Mouse (Mus musculus) hindlimb bud, embryonic 11.5 days (tissue): ENCODE data around the gene Ralgds.
A peak's percentile ranks its signal among the peaks of the same experiment; 100 is the strongest.
"Not testable (repeated sequence)": the region's sequence is repeated elsewhere in the genome, so short reads cannot be mapped to it uniquely, and the experiment has no call there.

ENCODE experiments used
- DNase-seq: peaks from one replicate; pipeline ENCODE4 v3.0.0-alpha.2; 2012; ENCODE audit warnings: low read depth, low spot score; ENCODE audit errors: extremely low spot score

Gene Ralgds

DNA sequence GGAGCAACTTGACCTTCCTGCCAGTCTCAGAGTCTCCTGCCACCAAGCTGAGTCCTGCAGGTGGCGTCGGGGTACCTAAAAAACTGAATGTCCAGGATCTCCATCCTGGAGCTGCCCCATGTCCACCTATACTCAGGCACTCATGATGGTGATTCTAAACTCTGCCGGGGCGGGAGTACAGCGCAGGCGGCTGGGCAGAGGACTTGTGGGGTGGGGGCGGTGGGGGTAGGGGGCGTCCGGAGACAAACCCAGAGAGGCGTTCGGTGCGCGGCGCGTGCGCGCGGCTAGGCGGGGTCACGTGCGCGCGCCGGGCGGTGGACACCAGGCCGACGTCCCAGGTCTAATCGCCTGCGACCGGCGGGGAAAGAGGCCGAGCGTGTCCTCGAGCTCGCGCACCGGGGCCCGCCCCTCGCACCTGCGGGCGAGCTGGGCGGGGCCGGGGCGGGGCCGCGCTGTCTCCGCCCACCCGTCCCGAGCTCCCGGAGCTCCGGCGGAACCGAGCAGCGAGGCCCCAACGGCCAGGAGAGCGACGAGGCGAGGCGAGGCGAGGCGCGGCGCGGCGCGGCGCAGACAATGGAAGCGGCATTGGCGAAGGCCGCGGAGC, at the start of gene Ralgds:
Gene Ralgds (plus strand): TSS at position 328 of the 604 bp plus-strand sequence.
- DNase-seq: no peak

DNA sequence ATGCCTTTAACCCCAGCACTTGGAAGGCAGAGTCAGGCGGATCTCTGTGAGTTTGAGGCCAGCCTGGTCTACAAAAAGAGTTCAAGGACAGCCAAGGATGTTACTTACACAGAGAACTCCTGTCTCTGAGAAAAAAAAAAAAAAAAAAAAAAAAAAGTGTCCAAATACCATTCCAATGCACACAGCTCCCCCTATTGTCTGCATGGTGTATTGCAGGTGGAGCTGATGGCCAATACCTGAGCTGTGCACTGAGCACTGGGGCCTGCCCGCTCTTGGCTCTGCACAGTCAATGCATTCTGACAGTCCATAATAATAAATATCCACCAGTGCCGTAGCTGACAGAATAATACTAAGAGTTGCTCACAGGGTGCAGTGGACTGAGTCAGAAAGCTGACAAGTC, 49.0 kb upstream of the Ralgds start:
- peak; percentile 31 for DNase-seq

DNA sequence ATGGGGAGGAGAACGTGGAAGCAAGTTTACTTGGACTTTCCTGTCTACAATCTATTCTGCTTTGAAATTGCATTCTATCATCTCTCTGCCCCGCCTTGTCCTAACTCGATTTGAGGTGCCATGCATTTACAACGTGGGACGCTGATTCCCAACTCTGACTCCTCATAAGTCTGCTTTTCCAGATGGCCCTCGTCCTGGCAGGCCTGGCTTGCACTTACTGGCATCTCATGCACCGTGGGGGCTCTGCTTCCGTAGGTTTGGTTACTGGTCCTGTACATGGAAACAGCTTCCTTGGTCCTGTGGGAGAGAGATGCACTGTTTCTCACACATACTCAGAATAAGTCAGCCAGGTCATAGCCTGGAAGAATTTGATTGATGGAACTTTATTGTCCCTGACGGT, 48.0 kb upstream of the Ralgds start:
- no peak for DNase-seq

DNA sequence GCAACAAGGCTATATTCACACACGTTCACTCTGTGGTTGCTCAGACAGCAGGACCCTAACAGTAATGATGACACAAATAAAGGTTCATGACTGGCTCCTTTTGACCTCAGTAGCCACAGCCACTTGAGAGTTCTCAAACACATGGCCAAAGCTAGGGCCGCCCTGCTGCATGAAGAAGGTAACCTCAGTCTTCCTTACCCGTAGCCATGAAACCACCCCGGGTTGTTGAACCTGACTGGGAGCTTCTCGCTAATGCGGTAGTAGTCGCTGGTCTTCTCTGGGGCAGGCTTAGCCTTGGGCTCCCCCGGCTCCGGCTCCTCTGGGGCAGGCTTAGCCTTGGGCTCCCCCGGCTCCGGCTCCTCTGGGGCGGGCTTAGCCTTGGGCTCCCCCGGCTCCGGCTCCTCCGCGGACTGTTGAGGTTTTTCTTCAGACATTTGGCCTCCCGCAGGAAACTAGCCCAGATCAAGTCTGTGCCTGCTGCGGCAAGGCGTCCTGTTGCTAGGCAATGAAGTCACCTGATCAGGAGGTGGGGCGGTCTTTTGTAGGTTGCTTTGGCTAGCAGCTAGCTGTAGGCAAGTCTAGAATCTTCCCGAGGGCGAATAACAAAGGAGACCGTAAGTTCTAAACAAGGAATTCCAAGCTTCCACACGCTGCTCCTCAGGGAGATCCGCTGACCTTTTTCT, 46.9 kb upstream of the Ralgds start, which contains the start of gene 1700007K13Rik:
Gene 1700007K13Rik (minus strand): TSS at position 497 of the 683 bp plus-strand sequence.
- peak; percentile 50 for DNase-seq

DNA sequence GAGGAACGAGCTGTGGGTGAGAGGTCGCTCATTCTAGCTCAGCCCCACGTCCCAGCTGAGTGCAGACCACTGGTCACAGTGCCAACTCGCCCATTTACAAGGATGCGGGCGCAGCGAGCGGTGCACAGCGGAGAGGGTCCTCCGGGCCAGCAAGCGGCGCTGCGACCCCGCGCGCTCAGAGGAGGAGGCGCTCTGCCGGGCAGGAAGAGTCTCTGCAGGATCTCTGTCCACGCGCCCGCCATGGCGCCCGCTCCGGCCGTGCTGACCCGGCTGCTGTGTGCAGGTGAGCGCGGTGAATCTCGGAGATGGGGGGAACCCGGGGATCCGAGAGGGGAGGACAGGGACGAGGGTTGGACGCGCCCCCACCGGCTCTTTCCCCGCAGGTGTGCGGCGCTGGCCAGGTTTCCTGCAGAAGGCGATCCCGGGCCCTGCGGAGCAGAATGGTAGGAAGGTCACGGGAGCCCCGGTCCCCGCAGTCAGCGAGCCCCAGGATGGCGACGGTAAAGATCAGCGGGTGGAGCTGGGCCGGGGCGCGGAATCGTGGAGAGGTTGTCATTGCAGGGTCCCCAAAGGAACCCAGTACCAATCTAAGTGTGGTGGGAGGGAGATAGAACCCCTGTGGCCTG, 45.0 kb upstream of the Ralgds start, which contains the start of gene Mrps2:
Gene Mrps2 (plus strand): TSS at position 207 of the 626 bp plus-strand sequence.
- DNase-seq: peak; percentile 52

DNA sequence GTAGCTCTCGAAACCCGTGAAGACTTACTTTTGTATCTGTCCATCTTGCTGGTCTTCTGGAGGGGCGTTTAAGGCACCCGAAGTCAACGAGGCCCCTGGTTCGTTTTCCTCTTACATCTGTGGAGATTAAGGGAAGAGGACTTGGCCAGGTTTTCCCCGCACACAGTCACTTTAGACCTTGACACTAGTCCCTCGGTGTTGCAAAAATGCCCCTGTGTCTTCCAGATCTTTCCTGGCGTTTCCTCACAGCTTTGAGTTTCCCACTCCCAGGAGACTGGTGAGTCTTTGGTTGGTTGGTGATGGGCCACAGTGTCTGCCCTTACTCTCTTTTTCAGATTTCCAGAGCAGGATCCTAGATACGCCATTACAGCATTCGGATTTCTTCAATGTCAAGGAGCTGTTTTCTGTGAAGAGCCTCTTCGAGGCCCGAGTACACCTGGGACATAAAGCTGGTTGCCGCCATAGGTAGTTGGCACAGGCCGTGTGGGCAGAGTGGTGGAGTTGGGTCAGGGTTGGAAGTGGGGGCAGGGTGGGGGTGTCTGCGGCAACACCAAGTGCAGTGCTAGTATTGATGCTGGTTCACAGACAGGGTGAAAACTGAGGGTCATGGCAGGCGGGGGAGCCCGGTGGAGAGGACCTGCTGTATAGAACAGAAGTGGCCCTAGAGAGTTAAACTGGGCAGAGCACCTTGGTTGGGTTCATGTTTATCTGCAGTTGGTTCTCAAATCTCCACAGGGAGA, 44.3 kb upstream of the Ralgds start:
- no peak for DNase-seq

DNA sequence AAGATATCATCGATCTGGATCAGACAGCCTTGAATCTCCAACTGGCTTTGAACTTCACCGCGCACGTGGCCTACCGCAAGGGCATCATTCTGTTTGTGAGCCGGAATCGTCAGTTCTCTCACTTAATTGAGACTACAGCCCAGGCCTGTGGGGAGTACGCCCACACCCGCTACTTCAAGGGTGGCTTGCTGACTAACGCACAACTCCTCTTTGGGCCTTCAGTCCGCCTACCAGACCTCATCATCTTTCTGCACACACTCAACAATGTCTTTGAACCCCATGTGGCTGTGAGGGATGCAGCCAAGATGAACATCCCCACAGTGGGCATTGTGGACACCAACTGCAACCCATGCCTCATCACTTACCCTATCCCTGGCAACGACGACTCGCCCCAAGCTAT, 43.5 kb upstream of the Ralgds start:
- DNase-seq: no peak

DNA sequence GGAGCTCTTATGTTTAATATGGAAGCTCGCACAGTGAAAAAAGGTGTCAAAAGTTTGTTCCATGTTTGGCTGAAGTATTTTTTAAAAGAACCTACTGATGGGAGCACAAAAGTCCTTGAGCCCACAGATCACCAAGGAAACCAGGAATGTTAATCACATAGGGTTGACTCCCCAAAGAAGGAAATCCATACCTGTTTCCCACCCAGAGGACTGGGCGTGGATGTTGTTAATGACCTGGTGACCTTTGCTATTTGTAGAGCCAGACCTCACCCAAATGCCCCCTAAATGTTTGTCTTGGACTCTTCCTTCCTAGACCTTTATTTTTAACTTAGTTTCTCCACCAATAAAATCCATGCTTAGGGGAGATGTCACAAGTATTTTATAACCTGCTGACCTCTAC, 42.3 kb upstream of the Ralgds start:
- no peak for DNase-seq

DNA sequence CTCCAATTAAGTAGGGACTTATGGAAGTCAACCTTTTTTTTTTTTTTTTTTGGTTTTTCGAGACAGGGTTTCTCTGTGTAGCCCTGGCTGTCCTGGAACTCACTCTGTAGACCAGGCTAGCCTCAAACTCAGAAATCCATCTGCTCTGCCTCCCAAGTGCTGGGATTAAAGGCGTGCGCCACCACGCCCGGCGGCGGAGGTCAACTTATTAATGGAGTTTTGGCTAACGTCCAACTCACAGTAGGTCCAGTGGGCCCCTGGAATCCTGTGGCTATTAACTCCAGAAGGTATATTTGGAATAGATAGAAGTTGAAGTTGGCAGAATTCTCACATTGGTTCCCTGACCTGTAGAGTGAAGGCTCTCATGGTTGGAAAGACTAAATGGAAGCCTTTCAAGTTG, 40.9 kb upstream of the Ralgds start:
- DNase-seq: not testable (repeated sequence)

DNA sequence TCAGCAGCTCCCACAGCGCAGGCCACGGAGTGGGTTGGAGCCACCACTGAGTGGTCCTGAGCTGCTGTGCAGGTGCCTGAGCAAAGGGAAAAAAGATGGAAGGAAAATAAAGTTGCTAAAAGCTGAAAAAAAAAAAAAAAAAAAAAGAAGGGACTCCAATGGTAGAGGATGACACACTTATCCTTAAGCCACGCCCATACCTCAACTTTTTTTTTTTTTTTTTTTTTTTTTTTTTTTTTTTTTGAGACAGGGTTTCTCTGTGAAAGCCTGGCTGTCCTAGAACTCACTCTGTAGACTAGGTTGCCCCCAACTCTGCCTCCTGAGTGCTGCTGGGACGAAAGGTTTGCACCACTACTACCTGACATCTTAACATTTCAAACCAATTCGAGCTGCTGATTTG, 34.9 kb upstream of the Ralgds start:
- DNase-seq: not testable (repeated sequence)

DNA sequence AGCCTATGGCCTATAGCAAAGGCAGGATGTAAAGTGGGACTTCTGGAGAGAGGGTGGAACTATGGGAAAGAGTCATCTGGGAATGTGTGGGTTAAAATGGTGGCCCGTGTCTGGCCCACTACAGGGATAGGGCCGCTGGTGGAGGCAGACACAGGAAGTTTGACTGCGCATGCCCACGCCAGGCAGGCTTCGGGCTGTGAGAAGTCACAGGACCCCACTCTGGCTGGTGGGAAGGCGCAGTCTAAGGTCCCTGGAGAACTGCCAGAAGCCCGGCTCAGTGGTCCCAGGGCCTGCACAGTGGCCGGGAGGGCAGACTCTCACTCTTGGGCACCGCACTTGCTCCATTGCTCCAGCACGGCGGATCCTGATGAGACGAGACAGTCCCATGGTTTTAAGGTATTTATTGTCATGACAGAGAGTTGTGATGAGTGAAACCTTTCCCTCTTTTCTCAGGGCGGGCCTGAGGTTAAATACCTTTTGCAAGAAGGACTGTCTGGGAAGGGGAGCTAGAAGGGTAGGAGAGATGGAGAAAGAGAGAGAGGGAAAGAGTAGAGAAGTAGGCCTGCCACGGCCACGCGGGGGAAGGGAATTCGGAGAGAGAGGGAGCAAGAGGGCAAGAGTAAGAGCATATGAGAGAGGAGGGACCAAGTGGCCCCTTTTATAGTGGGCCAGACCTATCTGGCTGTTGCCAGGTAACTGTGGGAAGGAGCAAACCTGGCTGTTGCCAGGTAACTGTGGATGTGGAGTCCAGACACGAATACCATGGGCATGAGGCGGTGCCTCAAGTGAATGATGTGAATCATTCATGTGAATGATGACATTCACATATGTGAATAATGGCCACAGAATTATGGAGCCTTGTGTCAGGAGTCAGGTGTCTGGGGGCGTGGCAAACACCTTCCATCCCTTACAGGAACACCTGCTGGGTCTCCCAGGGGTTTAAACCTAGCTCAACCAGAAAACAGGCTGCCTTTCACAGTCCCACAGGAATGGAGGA, 33.4 kb upstream of the Ralgds start:
- DNase-seq: no peak

DNA sequence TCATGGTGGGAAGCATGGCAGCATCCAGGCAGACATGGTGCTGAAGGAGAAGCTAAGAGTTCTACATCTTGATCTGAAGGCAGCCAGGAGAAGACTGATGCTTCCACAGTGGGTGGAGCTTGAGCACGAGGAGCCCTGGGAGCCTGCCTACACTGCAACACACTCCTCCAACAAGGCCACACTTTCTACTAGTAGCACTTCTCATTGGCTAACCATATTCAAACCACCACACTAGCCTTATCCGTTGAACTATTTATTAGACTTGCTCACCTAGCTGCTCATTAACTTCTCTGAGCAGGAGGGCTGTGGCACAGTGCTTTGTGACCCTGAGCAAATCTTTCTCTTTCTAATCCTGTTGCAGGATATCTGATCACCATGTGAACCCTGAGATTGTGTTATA, 29.1 kb upstream of the Ralgds start:
- DNase-seq: no peak

DNA sequence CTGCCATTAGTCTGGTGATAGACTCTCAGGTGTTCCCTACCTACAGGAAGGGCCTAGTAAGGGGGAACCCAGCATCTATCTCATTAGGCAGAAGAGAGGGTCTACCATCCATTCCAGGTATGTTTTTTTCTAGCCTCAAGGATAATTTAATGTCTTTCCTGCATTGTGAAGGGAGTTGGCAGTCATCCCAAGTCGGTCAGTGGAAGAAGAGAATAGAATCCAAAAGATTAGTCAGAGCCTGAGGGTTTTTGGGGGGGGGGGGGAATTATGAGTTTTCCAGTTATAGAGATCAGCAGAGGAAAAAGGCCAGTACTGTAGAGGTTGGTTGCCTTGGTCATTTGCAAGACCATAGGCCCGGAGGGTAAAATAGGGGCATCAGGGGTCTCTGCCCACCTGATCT, 18.4 kb upstream of the Ralgds start:
- no peak for DNase-seq

DNA sequence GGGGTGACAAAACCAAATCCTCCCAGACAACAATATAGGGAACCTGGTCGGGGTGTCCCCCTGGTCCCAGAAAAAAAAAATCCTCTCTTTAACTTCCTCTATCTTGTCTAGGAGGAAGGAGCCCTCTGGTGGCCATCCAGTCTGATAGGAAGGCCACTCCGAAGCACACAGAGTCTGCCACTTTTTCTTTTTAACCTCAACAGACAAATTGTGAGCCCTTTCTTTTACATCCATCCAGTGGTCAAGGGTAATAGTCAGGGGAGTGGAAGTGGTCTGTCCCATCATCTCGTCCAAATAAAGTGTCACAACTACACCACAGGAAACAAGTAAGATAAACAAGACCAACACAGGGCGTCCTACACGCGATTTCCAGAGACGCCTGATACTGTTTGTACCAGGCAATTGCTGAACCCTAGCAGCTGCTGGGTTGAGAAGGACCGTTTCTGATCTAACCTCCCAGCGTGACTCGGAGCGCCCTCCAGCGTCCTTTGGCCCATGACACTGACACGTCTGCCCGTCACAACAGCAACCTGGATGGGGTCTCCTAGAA, 17.6 kb upstream of the Ralgds start:
- no peak for DNase-seq

DNA sequence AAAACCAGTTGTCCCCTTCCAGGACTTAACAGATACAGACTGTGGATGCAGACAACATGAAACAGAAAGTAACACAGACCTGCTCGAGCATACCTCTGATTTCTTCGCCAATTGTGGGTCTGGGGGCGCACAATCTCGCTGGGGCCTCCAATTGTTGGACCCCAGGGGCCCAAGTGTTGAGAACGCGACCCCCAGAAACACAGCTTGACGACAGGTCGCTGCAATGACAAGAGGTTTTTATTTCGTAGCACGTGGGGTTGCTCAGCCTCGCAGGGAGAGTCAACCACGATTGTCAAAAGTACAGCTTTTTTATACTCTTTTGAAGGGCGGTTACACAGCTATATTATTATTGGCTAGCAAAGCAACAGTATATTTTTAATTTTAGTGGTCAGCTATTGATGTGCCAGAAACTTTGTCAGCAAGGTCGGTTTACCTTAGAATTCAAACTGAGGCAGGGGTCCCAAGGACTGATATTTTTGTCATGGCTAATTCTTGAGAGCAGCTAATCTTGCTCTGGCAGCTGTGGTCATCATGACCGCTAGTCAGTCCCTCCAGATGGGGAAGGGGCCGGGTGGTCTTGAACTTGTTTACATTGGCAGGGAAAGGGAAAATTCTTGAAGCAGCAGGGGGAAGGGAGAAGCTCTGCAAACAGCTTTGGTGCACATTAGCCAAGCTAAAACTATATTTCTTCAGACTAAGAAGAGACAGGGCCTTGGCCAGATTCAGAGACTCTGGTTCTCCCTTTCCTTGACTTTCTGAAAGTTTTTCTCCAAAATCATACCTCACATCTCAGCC, 16.9 kb upstream of the Ralgds start:
- DNase-seq: no peak

DNA sequence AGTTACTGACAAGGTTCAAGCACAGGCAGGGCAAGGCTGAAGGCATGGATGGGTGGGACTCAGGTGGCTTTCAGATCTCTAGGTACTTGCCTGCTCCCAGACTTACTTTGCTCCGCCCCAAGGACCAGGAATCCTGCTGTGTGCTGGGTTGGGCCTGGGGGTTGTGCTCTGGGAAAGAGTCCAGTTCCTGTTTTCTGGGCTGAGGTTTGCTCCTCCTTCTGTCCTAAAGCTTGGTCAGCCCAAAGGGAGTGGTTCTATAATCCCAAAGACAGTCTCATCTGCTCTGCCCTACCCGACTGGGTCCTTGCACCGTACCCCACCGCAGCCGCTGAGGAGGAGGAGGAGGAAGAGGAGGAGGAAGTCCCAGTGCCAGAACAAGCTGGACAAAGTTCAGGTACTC, 16.3 kb upstream of the Ralgds start, which contains the start of gene Gbgt1:
Gene Gbgt1 (plus strand): TSS at position 221 of the 400 bp plus-strand sequence.
- DNase-seq: no peak

DNA sequence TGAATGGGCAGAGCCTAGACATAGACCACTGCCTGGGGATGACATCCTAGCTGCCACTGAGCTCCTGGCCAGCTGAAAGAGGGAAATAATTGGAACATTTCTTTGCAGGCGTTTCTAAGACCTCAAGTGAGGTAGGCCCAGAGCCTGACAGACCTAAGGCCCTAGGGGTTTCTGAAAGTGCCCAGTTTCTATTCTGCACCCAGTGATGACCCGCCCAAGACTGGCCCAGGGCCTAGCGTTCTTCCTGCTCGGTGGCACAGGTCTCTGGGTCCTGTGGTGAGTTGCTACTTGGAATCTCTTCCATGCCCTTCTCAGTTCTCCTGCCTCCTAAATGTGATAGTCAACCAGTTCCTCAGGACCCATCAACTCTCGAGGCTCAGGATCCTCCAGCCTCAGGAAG, 15.4 kb upstream of the Ralgds start:
- DNase-seq: no peak

DNA sequence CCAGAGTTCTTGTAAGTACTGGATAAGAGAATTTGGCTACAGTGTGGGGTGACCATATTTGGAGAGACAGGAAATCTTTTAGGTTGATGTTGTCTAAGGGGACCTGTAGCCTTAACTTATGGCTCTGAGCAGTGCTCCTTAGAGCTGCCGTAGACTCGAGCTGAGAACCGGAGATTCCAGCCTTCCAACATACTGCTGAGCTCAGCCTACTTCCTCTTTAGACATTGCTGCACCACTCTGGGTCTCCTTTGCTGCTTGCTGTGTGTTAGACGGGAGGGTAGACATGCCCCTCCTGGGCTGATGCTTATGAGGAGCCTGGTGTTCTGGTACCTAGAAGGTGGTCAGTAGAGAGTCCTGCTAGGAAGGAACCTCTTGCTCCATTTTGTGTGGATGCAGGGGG, 14.5 kb upstream of the Ralgds start:
- DNase-seq: no peak

DNA sequence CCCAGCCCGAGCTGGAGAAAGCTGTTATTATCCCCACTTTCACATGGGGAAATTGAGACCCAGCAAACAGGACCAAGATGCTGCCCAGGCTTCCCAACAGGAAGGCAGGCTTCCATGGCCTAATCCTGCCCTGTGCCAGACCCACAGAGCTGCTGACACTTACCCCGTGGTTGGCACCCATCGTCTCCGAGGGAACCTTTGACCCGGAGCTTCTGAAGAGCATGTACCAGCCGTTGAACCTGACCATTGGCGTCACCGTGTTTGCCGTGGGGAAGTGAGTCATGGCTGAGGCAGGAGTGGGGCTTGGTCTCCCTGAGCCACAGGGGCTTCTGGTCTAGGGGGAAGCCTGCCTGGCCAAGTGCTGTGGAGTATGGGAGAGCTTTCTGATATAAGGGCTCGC, 9.9 kb upstream of the Ralgds start:
- DNase-seq: no peak
